Mouse (Mus musculus): Measurements from ENCODE around the gene Haus8.
A peak's percentile ranks its signal among the peaks of the same experiment; 100 is the strongest.
"Not testable (repeated sequence)": the region's sequence is repeated elsewhere in the genome, so short reads cannot be mapped to it uniquely, and the experiment has no call there.

The Haus8 gene

DNA sequence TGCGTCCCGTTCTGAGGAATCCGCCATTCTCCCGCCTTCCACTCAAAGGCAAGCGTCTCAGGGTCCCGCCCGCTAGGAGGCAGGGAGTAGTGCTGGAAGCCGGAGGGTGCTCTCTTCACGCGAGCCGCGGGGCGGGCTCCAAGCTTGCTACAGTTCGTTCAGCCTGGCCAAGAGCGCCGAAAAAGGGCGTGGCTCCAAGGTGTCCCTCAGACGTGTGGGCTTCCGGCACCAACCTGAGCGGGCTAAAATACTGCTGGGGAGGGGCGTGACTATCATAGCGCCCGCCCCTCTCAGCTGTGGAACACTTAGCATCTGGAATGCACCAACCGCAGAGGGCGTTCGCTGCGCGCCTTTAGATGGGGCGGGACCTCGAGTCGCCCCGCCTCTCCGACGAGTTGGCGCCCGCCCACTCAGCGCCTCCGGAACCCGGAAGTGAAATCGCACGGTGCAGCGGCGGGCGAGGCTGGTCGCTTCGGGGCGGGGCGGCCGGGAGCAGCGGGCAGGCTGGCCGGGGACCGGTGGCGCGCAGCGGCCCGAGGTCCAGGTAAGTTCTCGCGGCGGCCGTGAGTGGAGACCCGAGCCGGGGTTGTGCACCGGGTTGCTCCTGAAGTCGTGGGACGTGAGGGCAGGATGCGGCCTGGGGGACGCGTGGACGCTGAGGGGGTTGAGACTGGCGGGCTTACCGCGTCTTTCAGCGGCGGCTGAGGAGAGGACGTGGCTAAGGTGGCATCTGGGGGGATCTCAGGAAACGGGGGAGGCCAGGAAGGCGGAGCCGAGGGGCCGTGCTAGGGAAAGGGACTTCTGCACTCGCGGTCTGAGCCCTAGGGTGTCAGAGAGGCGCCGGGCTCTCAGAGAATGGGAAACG is at the start of gene Haus8, which contains the start of gene Myo9b:
TSS of gene Haus8 (minus strand) at position 649 of the 865 bp plus-strand sequence.
TSS of gene Myo9b (plus strand) at position 429 of the 865 bp plus-strand sequence.
- peak; percentile 99 for DNase-seq (ENCODE audit: inconsistent ontology term)

DNA sequence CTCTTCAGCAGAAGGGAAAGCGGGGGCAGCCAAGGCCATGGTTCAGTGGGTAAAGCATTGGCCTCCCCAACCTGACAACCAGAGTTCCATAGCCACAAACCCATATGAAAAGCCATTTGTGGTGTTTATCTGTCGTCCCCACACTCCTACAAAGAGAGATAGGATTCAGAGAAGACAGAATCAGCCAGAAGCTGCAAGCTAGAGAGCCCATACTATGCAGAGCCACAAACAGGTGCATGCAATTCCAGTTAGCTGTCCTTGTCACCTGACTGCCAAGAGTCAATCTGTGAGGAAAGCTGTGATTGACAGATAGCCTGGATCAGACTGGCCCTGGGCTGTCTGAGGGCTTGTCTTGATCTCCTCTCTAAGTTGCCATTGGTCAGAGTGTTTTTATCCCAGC is 47.0 kb upstream of the Haus8 start:
- DNase-seq (ENCODE audit: inconsistent ontology term) = not testable (repeated sequence)

DNA sequence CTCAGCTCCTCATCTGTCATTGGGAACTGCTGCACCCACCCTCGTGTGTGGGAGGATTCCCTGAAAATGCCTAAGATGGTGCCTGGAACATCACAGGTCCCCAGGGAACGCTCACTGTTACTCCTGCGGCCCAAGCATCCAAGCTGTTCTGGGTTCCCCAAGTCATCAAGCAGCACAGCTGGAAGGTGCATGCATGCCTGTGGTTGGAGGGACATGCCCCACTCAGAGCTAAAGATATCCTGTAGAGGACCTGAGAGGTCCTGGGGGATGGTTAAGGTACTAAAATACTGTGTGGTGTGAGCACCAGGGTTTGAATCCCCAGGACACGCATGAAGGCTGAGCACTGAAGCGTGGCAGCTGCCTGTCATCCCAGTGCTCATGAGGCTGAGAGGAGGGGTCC is 45.9 kb upstream of the Haus8 start:
- DNase-seq (ENCODE audit: inconsistent ontology term) = not testable (repeated sequence)

DNA sequence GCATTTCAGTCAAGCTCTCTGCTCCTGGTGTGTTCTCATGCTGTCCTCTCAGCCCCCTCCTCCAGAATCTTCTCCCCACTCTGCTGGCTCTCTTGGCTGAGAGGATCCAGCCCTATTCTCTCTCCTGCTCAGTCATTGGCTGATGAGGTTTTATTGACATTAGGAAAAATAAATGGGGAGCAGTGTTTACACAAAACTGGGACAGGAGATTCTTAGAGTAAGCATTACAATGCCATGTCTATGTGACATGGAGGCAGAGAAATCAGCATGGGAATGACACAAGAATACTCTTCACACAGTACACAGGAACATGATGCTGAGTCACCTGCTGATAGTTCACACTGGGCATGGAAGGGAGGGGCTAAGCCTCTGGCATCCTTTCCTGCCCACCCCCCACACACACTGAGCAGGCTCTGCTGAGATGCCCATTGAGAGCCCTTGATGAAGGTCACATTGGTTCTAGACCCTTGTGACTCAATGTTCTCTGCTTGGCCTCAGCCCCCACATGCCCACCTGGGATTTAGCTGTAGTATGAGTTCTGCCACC is 43.8 kb upstream of the Haus8 start:
- DNase-seq (ENCODE audit: inconsistent ontology term) = no peak

DNA sequence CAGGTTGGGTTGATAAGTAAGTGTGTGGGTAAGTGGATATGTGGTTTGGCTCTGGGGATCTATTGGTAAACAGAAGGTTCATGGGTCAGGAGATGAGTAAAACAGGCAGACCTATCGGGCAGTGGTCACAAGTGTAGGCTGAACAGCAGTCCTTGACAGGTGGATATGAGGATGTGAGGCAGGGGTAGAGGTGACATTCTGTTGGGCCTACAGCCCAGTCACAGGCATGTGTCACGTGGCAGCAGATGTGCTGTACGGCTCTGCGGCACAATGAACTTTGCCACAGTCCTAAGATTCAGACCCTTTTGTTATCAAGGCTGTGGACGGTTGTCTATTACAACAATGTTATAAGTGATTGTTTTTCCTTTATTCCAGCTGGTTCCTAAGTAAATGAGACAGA is 43.2 kb upstream of the Haus8 start:
- DNase-seq (ENCODE audit: inconsistent ontology term) = no peak

DNA sequence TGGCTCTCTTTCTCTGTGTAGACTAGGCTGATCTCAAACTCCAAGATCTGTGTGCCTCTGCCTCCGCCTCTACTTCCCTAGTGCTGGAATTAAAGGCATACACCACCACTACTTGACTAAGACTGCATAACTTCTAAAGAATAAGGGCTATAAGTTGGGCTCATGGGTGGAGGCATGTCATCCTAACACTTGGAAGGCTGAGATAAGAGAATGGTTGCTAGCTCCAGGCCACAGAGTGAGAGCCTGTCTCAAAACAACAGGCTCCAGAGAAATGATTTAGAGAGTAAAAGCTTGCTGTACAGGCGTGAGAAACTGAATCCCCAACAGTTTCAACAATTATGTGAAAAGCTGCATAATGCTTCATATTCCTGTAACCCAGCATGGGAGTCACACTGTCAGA is 41.2 kb upstream of the Haus8 start:
- no peak for DNase-seq (ENCODE audit: inconsistent ontology term)

DNA sequence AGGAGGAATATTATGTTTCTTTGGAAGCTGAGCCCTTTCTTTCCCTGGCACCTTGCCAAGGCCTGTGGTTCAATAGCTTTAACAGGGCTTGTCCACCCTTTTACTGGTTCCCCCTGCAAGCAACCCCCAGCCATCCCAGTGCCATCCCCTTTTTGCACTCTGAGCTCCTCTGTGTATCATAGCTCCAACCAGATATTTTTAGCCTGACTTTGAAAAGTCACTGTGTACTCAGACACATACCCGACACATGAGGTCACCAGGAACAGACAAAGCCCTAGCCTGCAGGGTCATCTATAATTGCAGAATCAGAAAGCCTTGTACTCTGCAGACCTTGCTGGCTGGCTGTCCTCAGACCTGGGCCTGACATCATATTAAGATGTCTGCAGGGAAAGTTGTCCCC is 40.0 kb upstream of the Haus8 start:
- DNase-seq (ENCODE audit: inconsistent ontology term) = peak; percentile 69

DNA sequence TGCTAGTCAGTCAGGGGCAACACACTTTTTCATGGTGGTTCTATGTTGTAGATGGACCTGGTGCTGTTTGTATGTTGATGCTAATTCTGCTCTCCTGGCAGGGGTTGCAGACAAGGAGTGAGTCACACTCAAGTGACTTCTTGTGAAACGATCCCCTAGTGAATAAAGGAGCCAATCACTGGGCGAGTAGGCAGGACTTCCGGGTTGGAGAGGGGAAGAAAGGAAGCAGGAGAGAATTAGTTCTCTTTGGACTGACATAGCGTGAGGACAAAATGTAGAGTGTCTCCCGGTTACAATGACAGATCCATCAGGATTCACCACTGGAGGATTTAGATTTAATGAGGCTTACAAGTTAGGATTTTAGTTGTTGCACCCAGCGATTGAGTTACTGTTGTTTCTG is 37.7 kb upstream of the Haus8 start:
- peak; percentile 13 for DNase-seq (ENCODE audit: inconsistent ontology term)

DNA sequence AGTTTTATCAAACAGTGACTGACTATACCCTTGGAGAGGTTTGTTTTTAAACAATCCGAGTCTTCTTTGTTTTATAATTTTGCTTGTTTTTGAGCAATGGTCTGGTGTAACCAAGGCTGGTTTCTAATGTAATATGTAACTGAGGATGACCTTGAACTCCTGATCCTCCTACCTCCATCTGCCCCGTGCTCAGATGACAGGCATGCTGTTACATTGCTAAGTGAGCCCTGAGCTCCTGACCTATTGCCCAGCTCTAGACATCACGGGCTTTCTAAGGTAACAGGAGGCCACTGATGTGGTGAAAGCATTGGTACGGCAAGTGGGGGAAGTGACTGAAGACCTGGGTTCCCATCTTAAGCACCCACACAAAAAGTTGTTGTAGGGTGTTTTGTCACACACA is 35.2 kb upstream of the Haus8 start:
- no peak for DNase-seq (ENCODE audit: inconsistent ontology term)

DNA sequence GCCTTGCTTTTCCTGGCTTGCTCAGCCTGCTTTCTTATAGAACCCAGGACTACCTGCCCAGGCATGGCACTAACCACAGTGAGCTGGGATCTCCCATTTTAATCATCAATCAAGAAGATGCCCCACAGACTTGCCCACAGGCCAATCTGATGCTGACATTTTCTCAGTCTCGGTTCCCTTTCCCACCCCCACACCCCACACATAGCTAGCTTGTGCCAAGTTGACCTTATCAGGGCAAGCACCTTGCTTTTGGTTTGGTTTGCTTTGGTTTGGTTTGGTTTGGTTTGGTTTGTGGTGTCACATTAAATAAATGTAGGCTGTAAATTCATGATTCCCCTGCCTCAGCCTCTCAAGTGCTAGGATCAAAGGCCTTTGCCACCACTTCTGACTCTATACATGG is 34.6 kb upstream of the Haus8 start:
- DNase-seq (ENCODE audit: inconsistent ontology term) = no peak

DNA sequence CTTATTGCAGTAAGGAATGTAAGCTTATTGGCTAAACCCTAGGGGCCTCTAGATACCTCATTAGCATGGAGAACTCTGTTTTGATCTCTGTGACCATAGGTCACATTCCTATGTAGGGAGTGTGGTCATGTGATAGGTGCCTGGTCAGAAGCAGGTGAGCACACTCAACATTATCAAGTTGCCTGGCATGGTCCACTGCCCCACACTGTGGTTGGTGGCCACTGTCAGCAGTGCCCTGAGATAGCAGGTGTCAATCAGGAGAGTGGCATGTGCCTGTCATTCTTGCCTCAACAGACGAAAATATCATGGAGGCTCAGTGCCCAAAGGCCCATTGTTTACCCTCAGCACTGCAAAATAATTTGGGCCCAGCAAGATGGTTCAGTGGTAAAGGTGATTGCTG is 33.3 kb upstream of the Haus8 start:
- no peak for DNase-seq (ENCODE audit: inconsistent ontology term)

DNA sequence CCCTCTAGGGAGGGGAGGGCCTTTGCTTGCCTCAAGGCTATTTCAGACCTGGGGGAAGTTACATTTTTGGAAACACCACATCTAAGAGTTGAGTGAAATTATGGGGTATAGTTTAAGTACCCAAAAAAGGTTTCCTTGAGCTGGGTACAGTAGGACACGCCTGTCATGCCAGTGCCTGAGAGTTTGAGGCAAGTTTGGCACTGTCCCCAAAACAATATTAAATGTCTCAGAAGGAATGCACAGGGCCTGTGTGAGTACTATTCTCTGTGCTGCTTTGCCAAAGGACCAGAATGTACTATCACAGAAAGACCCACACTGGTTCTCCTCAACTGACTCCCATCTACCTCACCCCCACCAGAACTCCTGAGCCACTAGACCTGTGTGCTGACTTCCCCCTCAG is 30.9 kb upstream of the Haus8 start:
- no peak for DNase-seq (ENCODE audit: inconsistent ontology term)

DNA sequence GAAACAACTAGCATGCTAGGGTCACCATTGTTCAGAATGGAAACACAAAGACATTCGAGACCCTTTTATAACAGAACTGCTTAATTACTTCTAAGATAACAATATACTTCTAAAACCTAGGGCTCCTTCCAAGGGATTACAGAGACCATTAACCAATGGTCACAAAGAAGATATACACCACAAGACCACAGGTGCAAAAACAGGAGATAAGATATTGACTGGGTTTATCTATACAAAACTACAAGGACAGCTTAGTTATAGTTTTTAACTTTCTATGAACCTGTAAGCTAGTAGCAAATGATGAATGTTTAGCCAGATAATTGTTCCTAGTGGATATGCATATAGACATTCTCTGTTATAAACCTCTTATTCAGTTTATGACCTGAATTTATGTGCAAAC is 30.1 kb upstream of the Haus8 start:
- DNase-seq (ENCODE audit: inconsistent ontology term) = no peak

DNA sequence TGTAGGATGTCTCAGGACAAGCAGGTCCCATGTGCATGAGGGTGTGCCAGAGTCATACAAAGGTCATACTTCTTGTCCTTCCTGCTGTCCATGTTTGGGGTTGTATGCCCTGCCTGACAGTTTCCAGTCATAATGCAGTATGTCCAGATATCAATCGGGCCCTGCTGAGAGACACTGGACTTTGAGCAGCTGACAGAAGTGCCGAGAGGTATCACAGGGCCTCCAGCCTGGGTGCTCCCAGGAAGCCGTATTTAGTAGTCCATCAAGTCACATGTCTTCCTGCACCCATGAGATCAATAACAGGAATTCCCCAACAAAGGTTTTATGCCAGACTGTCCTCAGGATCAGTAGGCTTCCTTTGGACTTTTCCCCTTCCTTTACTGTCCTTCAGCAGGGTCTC is 27.0 kb upstream of the Haus8 start:
- DNase-seq (ENCODE audit: inconsistent ontology term) = no peak

DNA sequence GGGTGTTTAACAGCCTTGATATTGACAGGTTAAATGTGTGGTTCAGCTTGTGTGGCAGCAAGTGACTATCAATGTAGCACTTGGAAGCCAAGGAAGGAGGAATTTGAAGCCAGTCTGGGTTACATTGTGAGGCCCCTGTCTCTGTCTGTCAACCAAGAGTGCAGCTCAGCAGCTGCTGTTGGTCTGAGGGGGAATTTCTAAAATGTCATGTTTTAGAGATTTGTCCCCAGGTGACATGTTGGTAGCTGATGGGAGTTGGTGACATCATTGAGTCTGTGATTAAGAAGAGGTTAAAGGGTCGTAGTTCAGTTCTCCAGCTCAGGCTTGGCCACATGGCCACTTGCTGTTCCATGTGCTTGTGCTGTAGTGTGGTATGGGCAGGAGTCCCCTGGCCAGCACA is 24.7 kb upstream of the Haus8 start:
- DNase-seq (ENCODE audit: inconsistent ontology term) = no peak

DNA sequence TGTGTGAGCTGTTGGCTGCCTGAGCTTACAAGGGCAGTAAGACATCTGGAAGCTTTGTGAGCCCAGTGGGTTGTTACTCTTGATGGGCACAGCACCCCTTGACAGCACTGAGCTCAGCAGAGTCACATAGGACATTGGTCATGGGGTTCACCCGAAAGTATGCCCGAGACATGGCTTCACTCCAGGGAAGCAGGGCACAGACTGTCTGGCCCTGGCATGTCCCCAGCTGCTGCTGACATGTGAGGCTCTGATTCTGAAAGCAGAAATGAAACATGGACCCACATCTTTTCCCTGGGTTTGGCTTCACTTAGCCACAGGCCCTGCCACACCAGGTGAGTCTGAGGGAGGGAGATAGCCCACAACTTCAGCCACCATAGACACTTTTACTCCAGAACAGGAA is 24.1 kb upstream of the Haus8 start:
- no peak for DNase-seq (ENCODE audit: inconsistent ontology term)

DNA sequence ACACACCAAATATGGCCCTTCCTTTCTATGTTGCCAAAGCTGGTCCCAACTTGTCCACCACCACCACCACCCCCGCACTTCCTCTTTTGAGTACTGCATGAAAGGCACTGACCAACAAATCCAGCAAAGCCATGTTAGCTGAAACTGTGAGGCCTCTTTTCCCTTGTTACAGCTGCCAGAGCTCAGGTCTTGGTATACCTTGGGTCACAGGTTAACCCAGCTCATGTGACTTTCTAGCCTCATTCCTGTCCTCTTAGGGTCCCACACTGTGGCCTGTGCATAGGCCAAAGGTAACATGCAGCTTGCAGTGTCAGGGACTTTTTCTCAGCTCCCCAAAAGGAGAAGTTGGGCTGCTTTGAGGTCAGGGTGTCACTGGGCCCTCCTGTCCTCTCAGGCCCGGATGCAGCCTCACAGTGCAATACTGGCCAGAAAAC is 23.5 kb upstream of the Haus8 start:
- no peak for DNase-seq (ENCODE audit: inconsistent ontology term)

DNA sequence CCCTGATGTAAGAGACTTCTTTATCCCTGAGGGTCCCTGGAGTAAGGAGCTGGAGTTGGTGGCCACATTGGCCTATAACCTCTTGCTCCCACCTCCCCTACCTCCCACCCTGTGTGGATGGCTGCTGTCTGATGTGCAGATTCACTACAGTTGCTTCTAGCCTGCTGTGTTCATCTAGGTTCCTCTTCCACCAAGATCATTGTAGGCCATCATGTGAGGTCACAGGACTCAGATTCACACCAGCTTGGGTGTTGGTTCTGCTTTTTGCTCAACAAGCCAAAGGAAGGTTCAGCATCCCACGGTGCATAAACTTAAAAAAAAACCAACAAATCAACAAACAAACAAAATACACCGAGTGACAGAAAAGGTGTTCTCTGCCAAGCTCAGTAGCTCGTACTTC is 21.2 kb upstream of the Haus8 start:
- not testable (repeated sequence) for DNase-seq (ENCODE audit: inconsistent ontology term)

DNA sequence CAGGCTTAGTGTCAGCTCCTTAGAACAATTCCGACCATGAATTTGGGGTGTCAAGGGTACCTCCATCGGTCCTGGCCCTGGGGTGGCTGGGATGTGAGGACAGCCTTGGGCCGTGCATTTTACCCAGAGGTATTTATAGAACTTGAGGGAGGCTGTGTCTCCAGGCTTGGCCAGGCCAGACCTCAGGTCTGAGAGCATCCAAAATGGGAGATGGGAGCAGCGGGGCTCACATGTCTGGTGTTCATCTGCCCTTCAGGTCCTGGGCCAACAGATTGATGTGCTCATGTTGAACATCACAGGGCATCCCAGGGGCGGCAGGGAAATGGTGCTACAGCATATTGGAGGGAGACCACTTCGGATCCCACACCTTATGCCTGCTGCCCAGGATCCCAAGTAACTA is 18.6 kb upstream of the Haus8 start:
- no peak for DNase-seq (ENCODE audit: inconsistent ontology term)

DNA sequence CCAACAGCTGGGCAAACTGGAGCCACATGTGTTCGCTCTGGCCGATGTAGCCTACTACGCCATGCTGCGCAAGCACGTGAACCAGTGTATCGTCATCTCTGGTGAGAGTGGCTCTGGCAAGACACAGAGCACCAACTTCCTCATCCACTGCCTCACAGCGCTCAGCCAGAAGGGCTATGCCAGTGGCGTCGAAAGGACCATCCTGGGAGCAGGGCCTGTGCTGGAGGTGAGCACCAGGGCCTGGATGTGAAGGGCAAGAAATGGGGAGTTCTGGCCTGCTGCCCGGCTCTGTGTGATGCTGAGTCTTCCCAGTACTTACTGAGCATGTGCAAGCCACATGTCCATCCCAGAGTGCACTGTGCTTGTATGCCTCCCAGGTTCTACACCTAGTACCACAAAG is 18.2 kb upstream of the Haus8 start:
- DNase-seq (ENCODE audit: inconsistent ontology term) = no peak

DNA sequence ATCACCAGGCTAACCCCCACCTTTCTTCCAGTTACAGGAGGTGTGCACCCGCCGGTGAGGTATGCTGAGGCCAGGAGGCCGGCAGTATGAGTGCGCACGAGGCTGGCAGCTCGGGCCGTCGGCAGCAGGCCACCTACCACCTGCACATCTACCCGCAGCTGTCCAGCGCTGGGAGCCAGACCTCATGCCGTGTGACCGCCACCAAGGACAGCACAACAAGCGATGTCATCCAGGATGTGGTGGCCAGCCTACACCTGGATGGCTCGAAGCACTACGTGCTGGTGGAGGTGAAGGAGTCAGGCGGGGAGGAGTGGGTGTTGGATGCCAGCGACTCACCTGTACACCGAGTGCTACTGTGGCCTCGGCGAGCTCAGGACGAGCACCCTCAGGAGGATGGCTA is 17.5 kb upstream of the Haus8 start:
- no peak for DNase-seq (ENCODE audit: inconsistent ontology term)

DNA sequence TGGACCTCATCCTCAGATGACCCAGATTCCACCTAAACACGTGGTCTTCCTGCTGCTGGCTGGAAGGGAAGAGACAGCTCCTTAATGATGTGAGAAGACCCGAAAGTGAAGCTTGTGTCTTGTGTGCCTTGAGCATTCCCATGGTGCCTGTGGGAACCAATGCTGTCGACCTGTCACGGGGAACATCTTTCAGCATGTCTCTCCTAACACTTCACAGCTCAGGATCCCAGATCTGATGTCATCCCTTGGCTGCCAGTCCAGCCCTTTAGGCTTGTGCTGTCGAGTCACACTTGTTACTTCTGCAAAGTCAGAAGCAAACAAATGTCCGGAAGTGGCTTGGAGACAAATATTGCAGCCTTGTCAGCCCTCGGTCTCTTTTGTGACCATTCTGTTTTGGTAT is 16.4 kb upstream of the Haus8 start:
- DNase-seq (ENCODE audit: inconsistent ontology term) = peak; percentile 66

DNA sequence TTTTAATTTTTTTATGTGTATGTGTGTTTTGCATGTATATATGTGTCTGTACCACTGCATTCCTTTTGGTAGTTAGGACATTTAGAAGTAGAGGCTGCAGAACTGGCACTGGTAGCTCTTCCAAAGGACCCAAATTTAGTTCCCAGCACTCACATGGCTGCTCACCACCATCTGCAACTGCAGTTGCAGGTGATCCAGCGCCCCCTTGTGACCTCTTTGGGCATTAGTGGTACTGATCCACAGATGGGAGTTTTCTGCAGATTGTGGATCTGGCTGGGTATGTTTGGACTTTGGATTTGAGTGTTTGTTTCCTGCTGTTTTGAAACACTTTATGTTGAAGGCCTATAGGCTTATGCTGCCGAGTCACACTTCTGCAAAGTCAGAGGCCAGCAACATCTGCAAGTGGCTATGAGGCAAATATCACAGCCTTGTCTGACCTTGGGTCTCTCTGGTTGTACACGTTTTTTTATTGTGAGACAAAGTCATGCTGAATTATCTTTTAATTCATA is 15.8 kb upstream of the Haus8 start:
- DNase-seq (ENCODE audit: inconsistent ontology term) = no peak
